Comparison of ENCODE assay signal across 27 mouse cellular contexts in genomic region chr19:15108441-15109026, GRCm38 (mm10).
DNase-seq lines count a peak whose midpoint lies in the region; ATAC-seq lines count a peak whose summit lies in the region.
"Had no signal": no experiment of that assay in that cellular context is flagged by ENCODE, and none has a peak within 500 bp of the region (broad histone marks: within the 10 kb centered on the region; RNA-seq: fewer than 3 reads in every experiment).

No protein-coding gene starts in this region.

- H3K36me3 ChIP-seq in forebrain, embryonic 11.5 days (ENCODE audit: control insufficient read depth, insufficient read depth, low read length), result no peaks in the 10 kb centered on the region
- no peaks in the 10 kb centered on the region for H3K36me3 ChIP-seq in forebrain, embryonic 15.5 days
- H3K36me3 ChIP-seq in forebrain, embryonic 16.5 days (ENCODE audit: control insufficient read depth, insufficient read depth), result no peaks in the 10 kb centered on the region
- H3K36me3 ChIP-seq: heart, embryonic 13.5 days; limb, embryonic 10.5 days; limb, embryonic 15.5 days; liver, embryonic 13.5 days; neural tube, embryonic 13.5 days had no signal

- H3K4me3 ChIP-seq in forebrain, embryonic 11.5 days (ENCODE audit: low read depth, low read length), result no peak overlapping the region
- no peak overlapping the region for H3K4me3 ChIP-seq in forebrain, embryonic 15.5 days
- no peak overlapping the region for H3K4me3 ChIP-seq in forebrain, embryonic 16.5 days (replicated peaks; ENCODE audit: low read length)
- H3K4me3 ChIP-seq: heart, adult 2 months; heart, embryonic 13.5 days; limb, embryonic 10.5 days; limb, embryonic 15.5 days; liver, embryonic 13.5 days; neural tube, embryonic 13.5 days had no signal

- WGBS in forebrain, embryonic 11.5 days, result 15% methylated on average over 4 of the region's 4 CpGs
- 5% methylated on average over 4 of the region's 4 CpGs for WGBS in forebrain, embryonic 15.5 days
- 5% methylated on average over 4 of the region's 4 CpGs for WGBS in forebrain, embryonic 16.5 days

- no peaks in the 10 kb centered on the region for H3K9me3 ChIP-seq in forebrain, embryonic 11.5 days (ENCODE audit: control insufficient read depth, low read length)
- no peaks in the 10 kb centered on the region for H3K9me3 ChIP-seq in forebrain, embryonic 15.5 days
- H3K9me3 ChIP-seq in forebrain, embryonic 16.5 days (ENCODE audit: control insufficient read depth, low read length), result no peaks in the 10 kb centered on the region
- H3K9me3 ChIP-seq: limb, embryonic 10.5 days; limb, embryonic 15.5 days; liver, embryonic 13.5 days; neural tube, embryonic 13.5 days had no signal

- no peak overlapping the region for H3K9ac ChIP-seq in forebrain, embryonic 11.5 days (ENCODE audit: low read length)
- H3K9ac ChIP-seq in forebrain, embryonic 15.5 days (replicated peaks), result no peak overlapping the region
- H3K9ac ChIP-seq in forebrain, embryonic 16.5 days (replicated peaks; ENCODE audit: low read depth, low read length), result no peak overlapping the region
- H3K9ac ChIP-seq: heart, embryonic 13.5 days; limb, embryonic 15.5 days; liver, embryonic 13.5 days; neural tube, embryonic 13.5 days had no signal

- no peaks in the 10 kb centered on the region; the same call in 1 of the 2 replicates for H3K4me1 ChIP-seq in forebrain, embryonic 11.5 days (replicated peaks; ENCODE audit: control insufficient read depth, insufficient read depth, low read length)
- peaks cover 6% of the 10 kb centered on the region; the same call in 1 of the 2 replicates for H3K4me1 ChIP-seq in forebrain, embryonic 15.5 days
- peaks cover 6% of the 10 kb centered on the region; the same call in 1 of the 2 replicates for H3K4me1 ChIP-seq in forebrain, embryonic 16.5 days (replicated peaks; ENCODE audit: control insufficient read depth, insufficient read depth, low read length)
- H3K4me1 ChIP-seq: heart, embryonic 13.5 days; limb, embryonic 10.5 days; limb, embryonic 15.5 days; liver, embryonic 13.5 days; neural tube, embryonic 13.5 days had no signal

- no peak for DNase-seq in forebrain, embryonic 11.5 days (ENCODE audit: low spot score)
- DNase-seq in ES-CJ7 (ENCODE audit: low read depth, low spot score) (peak; percentile 8), ZHBTc4 (ENCODE audit: low read depth, low spot score) (peak; percentile 24)
- DNase-seq in heart, postnatal 36 days, result no peak
- DNase-seq in thymus, adult 18-20 months, result no peak
- DNase-seq: adrenal gland, adult 8-10 months; cerebellum, adult 11-12 months; cerebellum, adult 9-11 months; heart, adult 2 months; heart, postnatal 10 days; kidney, adult 9 months; kidney, postnatal 10 days; liver, embryonic 13.5 days; lung, adult 18-20 months; right cerebral cortex, adult 18-20 months; spleen, adult 18-20 months; thymus, postnatal 25 days had no signal

- no peaks in the 10 kb centered on the region for H3K27me3 ChIP-seq in forebrain, embryonic 11.5 days (ENCODE audit: control insufficient read depth, insufficient read depth, low read length)
- H3K27me3 ChIP-seq in forebrain, embryonic 15.5 days, result no peaks in the 10 kb centered on the region
- no peaks in the 10 kb centered on the region for H3K27me3 ChIP-seq in forebrain, embryonic 16.5 days (replicated peaks; ENCODE audit: control insufficient read depth, insufficient read depth, low read length)
- H3K27me3 ChIP-seq: heart, embryonic 13.5 days; limb, embryonic 15.5 days; liver, embryonic 13.5 days; neural tube, embryonic 13.5 days had no signal

- no peak overlapping the region for H3K27ac ChIP-seq in forebrain, embryonic 11.5 days (ENCODE audit: low read depth, low read length)
- H3K27ac ChIP-seq in forebrain, embryonic 15.5 days (replicated peaks), result no peak overlapping the region
- H3K27ac ChIP-seq in forebrain, embryonic 16.5 days (ENCODE audit: low read length), result no peak overlapping the region
- H3K27ac ChIP-seq: heart, adult 2 months; heart, embryonic 13.5 days; limb, embryonic 10.5 days; limb, embryonic 15.5 days; liver, embryonic 13.5 days; macrophage; neural tube, embryonic 13.5 days had no signal

- H3K4me2 ChIP-seq in forebrain, embryonic 11.5 days (ENCODE audit: low read depth, low read length, severe bottlenecking), result no peak overlapping the region
- no peak overlapping the region for H3K4me2 ChIP-seq in forebrain, embryonic 15.5 days (replicated peaks)
- H3K4me2 ChIP-seq in forebrain, embryonic 16.5 days (ENCODE audit: low read length), result no peak overlapping the region
- H3K4me2 ChIP-seq: heart, embryonic 13.5 days; limb, embryonic 15.5 days; liver, embryonic 13.5 days; neural tube, embryonic 13.5 days had no signal

- peak; percentile 71 for ATAC-seq in forebrain, embryonic 11.5 days (replicated peaks; ENCODE audit: low FRiP score)
- ATAC-seq in forebrain, embryonic 15.5 days (replicated peaks), result no peak
- peak; percentile 68 for ATAC-seq in forebrain, embryonic 16.5 days
- no peak for ATAC-seq in megakaryocyte-erythroid progenitor cell, adult 5-6 weeks (replicated peaks; ENCODE audit: low FRiP score, low TSS enrichment, poor library complexity, severe bottlenecking)
- ATAC-seq: intestine, postnatal 0 days; lung, postnatal 0 days had no signal

- intact Hi-C loops in heart, postnatal 36 days (cut with DNase I), result no loop called here

Comparison
In these comparisons a context has a peak if more than half of its experiments do, and no peak if none do; other contexts are left out.
1. ATAC-seq: peak in forebrain, embryonic 11.5 days (single experiment) and forebrain, embryonic 16.5 days (single experiment); none in forebrain, embryonic 15.5 days (single experiment) and megakaryocyte-erythroid progenitor cell, adult 5-6 weeks (single experiment).
2. DNase-seq: peak in ES-CJ7 (single experiment) and ZHBTc4 (single experiment); none in forebrain, embryonic 11.5 days (single experiment), heart, postnatal 36 days (0 of 2) and thymus, adult 18-20 months (0 of 2).